Mouse (Mus musculus) urinary bladder, postnatal 10 days (tissue): ENCODE results near the gene Sptan1.

Source experiments
- DNase-seq: peaks from one replicate; pipeline ENCODE4 v3.0.0; 2022; ENCODE audit warnings: low spot score

The Sptan1 gene

GRCm38 (mm10) chr2:30061215-30062166, 96.1 kb downstream of the Sptan1 start:
- DNase-seq, result no peak

GRCm38 (mm10) chr2:30062249-30063093, 97.1 kb downstream of the Sptan1 start:
- no peak for DNase-seq

- DNase-seq, result no peak
Observed at GRCm38 (mm10) chr2:30063235-30063634, 97.9 kb downstream of the Sptan1 start.

GRCm38 (mm10) chr2:30063791-30064190, 98.4 kb downstream of the Sptan1 start:
- no peak for DNase-seq

- DNase-seq, result no peak
Observed at GRCm38 (mm10) chr2:30064298-30064697, 98.9 kb downstream of the Sptan1 start.

- peak; percentile 82 for DNase-seq
Observed at GRCm38 (mm10) chr2:30066046-30066901, 100.9 kb downstream of the Sptan1 start.

GRCm38 (mm10) chr2:30067031-30067888, 101.9 kb downstream of the Sptan1 start:
- DNase-seq, result no peak

- DNase-seq, result no peak
Observed at GRCm38 (mm10) chr2:30067962-30068361, 102.6 kb downstream of the Sptan1 start.

GRCm38 (mm10) chr2:30072875-30073274, 107.5 kb downstream of the Sptan1 start:
- DNase-seq, result no peak

GRCm38 (mm10) chr2:30073285-30073684, 107.9 kb downstream of the Sptan1 start:
- DNase-seq, result no peak

- DNase-seq, result no peak
Observed at GRCm38 (mm10) chr2:30075625-30076024, 110.3 kb downstream of the Sptan1 start.

- no peak for DNase-seq
Observed at GRCm38 (mm10) chr2:30076439-30076838, 111.1 kb downstream of the Sptan1 start.

GRCm38 (mm10) chr2:30076959-30077358, 111.6 kb downstream of the Sptan1 start:
- DNase-seq, result no peak

GRCm38 (mm10) chr2:30077502-30078348, 112.4 kb downstream of the Sptan1 start, which contains the start of gene Pkn3:
Pkn3 (plus strand) TSS chr2:30077684.
- DNase-seq, result peak; percentile 54

- no peak for DNase-seq
Observed at GRCm38 (mm10) chr2:30078349-30078712, 113.0 kb downstream of the Sptan1 start.

- no peak for DNase-seq
Observed at GRCm38 (mm10) chr2:30078760-30079159, 113.4 kb downstream of the Sptan1 start.

- no peak for DNase-seq
Observed at GRCm38 (mm10) chr2:30080181-30080800, 114.9 kb downstream of the Sptan1 start.
